Mouse (Mus musculus): ENCODE measurements around the gene Dgkg. TPM values are rescaled to one million over a fixed set of nuclear protein-coding genes. Genes with fewer than 3 reads are reported as not detected.

The Dgkg gene
- polyA plus RNA-seq, 1 experiment from 2014 or later, result 5.5 TPM

GRCm38 (mm10) chr16:22654477-22654835 lies 2.6 kb downstream of the Dgkg start:
- peaks cover 27% of the 10 kb centered on the region for H3K27me3 ChIP-seq (replicated peaks; ENCODE audit: control insufficient read depth, insufficient read depth, low read length)

GRCm38 (mm10) chr16:22653817-22654476 lies 3.1 kb downstream of the Dgkg start:
- Histone ChIP-seq H3K4me3 (ENCODE audit: low read length) (no peak overlapping the region), H3K27me3 (replicated peaks; ENCODE audit: control insufficient read depth, insufficient read depth, low read length) (peaks cover 27% of the 10 kb centered on the region), H3K36me3 (ENCODE audit: control insufficient read depth, insufficient read depth, low read length) (no peaks in the 10 kb centered on the region), H3K4me2 (ENCODE audit: low read depth, low read length) (no peak overlapping the region), H3K9ac (ENCODE audit: low read depth, low read length) (no peak overlapping the region), H3K9me3 (ENCODE audit: control insufficient read depth, low read length) (no peaks in the 10 kb centered on the region), H3K27ac (ENCODE audit: low read length) (no peak overlapping the region), H3K4me1 (ENCODE audit: control insufficient read depth, insufficient read depth, low read length) (peaks cover 11% of the 10 kb centered on the region)
- ATAC-seq, result no peak
- WGBS, result 89% methylated on average over 11 of the region's 11 CpGs

More at GRCm38 (mm10) chr16:22654477-22654835, 2.6 kb downstream of the Dgkg start:
- Histone ChIP-seq H3K4me2 (ENCODE audit: low read depth, low read length) (no peak overlapping the region), H3K9me3 (ENCODE audit: control insufficient read depth, low read length) (no peaks in the 10 kb centered on the region), H3K36me3 (ENCODE audit: control insufficient read depth, insufficient read depth, low read length) (no peaks in the 10 kb centered on the region), H3K27ac (ENCODE audit: low read length) (no peak overlapping the region), H3K9ac (ENCODE audit: low read depth, low read length) (no peak overlapping the region), H3K4me1 (ENCODE audit: control insufficient read depth, insufficient read depth, low read length) (peaks cover 11% of the 10 kb centered on the region), H3K4me3 (ENCODE audit: low read length) (no peak overlapping the region)
- 40% methylated on average over 2 of the region's 2 CpGs for WGBS
- no peak for ATAC-seq

- Histone ChIP-seq H3K9ac (ENCODE audit: low read depth, low read length) (no peak overlapping the region), H3K9me3 (ENCODE audit: control insufficient read depth, low read length) (no peaks in the 10 kb centered on the region), H3K4me3 (ENCODE audit: low read length) (no peak overlapping the region), H3K4me2 (ENCODE audit: low read depth, low read length) (no peak overlapping the region), H3K27me3 (replicated peaks; ENCODE audit: control insufficient read depth, insufficient read depth, low read length) (peaks cover 9% of the 10 kb centered on the region), H3K4me1 (ENCODE audit: control insufficient read depth, insufficient read depth, low read length) (peaks cover 5% of the 10 kb centered on the region), H3K36me3 (ENCODE audit: control insufficient read depth, insufficient read depth, low read length) (no peaks in the 10 kb centered on the region), H3K27ac (ENCODE audit: low read length) (no peak overlapping the region)
- no peak for ATAC-seq
- 65% methylated on average over 3 of the region's 3 CpGs for WGBS
These were observed 5.8 kb downstream of the Dgkg start for GRCm38 (mm10) chr16:22651244-22651643.

- Histone ChIP-seq H3K4me3 (ENCODE audit: low read length) (no peak overlapping the region), H3K27ac (ENCODE audit: low read length) (no peak overlapping the region), H3K9ac (ENCODE audit: low read depth, low read length) (no peak overlapping the region), H3K4me1 (ENCODE audit: control insufficient read depth, insufficient read depth, low read length) (no peaks in the 10 kb centered on the region), H3K4me2 (ENCODE audit: low read depth, low read length) (no peak overlapping the region), H3K27me3 (replicated peaks; ENCODE audit: control insufficient read depth, insufficient read depth, low read length) (no peaks in the 10 kb centered on the region), H3K36me3 (ENCODE audit: control insufficient read depth, insufficient read depth, low read length) (no peaks in the 10 kb centered on the region), H3K9me3 (ENCODE audit: control insufficient read depth, low read length) (no peaks in the 10 kb centered on the region)
- 74% methylated on average over 1 of the region's 1 CpGs for WGBS
- no peak for ATAC-seq
These were observed 11.8 kb downstream of the Dgkg start for GRCm38 (mm10) chr16:22645256-22645655.

- no peak overlapping the region for H3K4me3 ChIP-seq (ENCODE audit: low read length)
- H3K4me2 ChIP-seq (ENCODE audit: low read depth, low read length), result no peak overlapping the region
- 78% methylated on average over 8 of the region's 8 CpGs for WGBS
- no peaks in the 10 kb centered on the region for H3K36me3 ChIP-seq (ENCODE audit: control insufficient read depth, insufficient read depth, low read length)
- ATAC-seq, result no peak
- no peaks in the 10 kb centered on the region for H3K4me1 ChIP-seq (ENCODE audit: control insufficient read depth, insufficient read depth, low read length)
- no peaks in the 10 kb centered on the region for H3K9me3 ChIP-seq (ENCODE audit: control insufficient read depth, low read length)
- H3K27ac ChIP-seq (ENCODE audit: low read length), result no peak overlapping the region
- H3K27me3 ChIP-seq (replicated peaks; ENCODE audit: control insufficient read depth, insufficient read depth, low read length), result no peaks in the 10 kb centered on the region
- no peak overlapping the region for H3K9ac ChIP-seq (ENCODE audit: low read depth, low read length)
These were observed 13.6 kb downstream of the Dgkg start for GRCm38 (mm10) chr16:22643460-22643859.

GRCm38 (mm10) chr16:22642953-22643352 lies 14.1 kb downstream of the Dgkg start:
- Histone ChIP-seq H3K9ac (ENCODE audit: low read depth, low read length) (no peak overlapping the region), H3K9me3 (ENCODE audit: control insufficient read depth, low read length) (no peaks in the 10 kb centered on the region), H3K4me3 (ENCODE audit: low read length) (no peak overlapping the region), H3K27me3 (replicated peaks; ENCODE audit: control insufficient read depth, insufficient read depth, low read length) (no peaks in the 10 kb centered on the region), H3K36me3 (ENCODE audit: control insufficient read depth, insufficient read depth, low read length) (no peaks in the 10 kb centered on the region), H3K27ac (ENCODE audit: low read length) (no peak overlapping the region), H3K4me2 (ENCODE audit: low read depth, low read length) (no peak overlapping the region), H3K4me1 (ENCODE audit: control insufficient read depth, insufficient read depth, low read length) (no peaks in the 10 kb centered on the region)
- 88% methylated on average over 6 of the region's 6 CpGs for WGBS
- no peak for ATAC-seq

- no peak overlapping the region for H3K4me3 ChIP-seq (ENCODE audit: low read length)
- H3K9ac ChIP-seq (ENCODE audit: low read depth, low read length), result no peak overlapping the region
- no peak overlapping the region for H3K4me2 ChIP-seq (ENCODE audit: low read depth, low read length)
- no peaks in the 10 kb centered on the region for H3K9me3 ChIP-seq (ENCODE audit: control insufficient read depth, low read length)
- WGBS, result 77% methylated on average over 4 of the region's 4 CpGs
- no peak for ATAC-seq
- no peak overlapping the region for H3K27ac ChIP-seq (ENCODE audit: low read length)
- H3K27me3 ChIP-seq (replicated peaks; ENCODE audit: control insufficient read depth, insufficient read depth, low read length), result no peaks in the 10 kb centered on the region
- H3K36me3 ChIP-seq (ENCODE audit: control insufficient read depth, insufficient read depth, low read length), result no peaks in the 10 kb centered on the region
- H3K4me1 ChIP-seq (ENCODE audit: control insufficient read depth, insufficient read depth, low read length), result no peaks in the 10 kb centered on the region
These were observed 15.0 kb downstream of the Dgkg start for GRCm38 (mm10) chr16:22642054-22642453.

- 26% methylated on average over 9 of the region's 9 CpGs for WGBS
- Histone ChIP-seq H3K4me3 (ENCODE audit: low read length) (no peak overlapping the region), H3K9ac (ENCODE audit: low read depth, low read length) (no peak overlapping the region), H3K36me3 (ENCODE audit: control insufficient read depth, insufficient read depth, low read length) (no peaks in the 10 kb centered on the region), H3K27ac (ENCODE audit: low read length) (no peak overlapping the region), H3K9me3 (ENCODE audit: control insufficient read depth, low read length) (no peaks in the 10 kb centered on the region), H3K4me2 (ENCODE audit: low read depth, low read length) (no peak overlapping the region), H3K27me3 (replicated peaks; ENCODE audit: control insufficient read depth, insufficient read depth, low read length) (no peaks in the 10 kb centered on the region), H3K4me1 (ENCODE audit: control insufficient read depth, insufficient read depth, low read length) (no peaks in the 10 kb centered on the region)
- no peak for ATAC-seq
These were observed 15.4 kb downstream of the Dgkg start for GRCm38 (mm10) chr16:22641588-22641987.

- 65% methylated on average over 3 of the region's 3 CpGs for WGBS
These were observed 19.7 kb downstream of the Dgkg start for GRCm38 (mm10) chr16:22637311-22637710.

GRCm38 (mm10) chr16:22635706-22636105 lies 21.3 kb downstream of the Dgkg start:
- no peak overlapping the region for H3K4me2 ChIP-seq (ENCODE audit: low read depth, low read length)
- no peak overlapping the region for H3K27ac ChIP-seq (ENCODE audit: low read length)
- H3K9ac ChIP-seq (ENCODE audit: low read depth, low read length), result no peak overlapping the region
- no peak for ATAC-seq
- H3K4me3 ChIP-seq (ENCODE audit: low read length), result no peak overlapping the region
- H3K36me3 ChIP-seq (ENCODE audit: control insufficient read depth, insufficient read depth, low read length), result no peaks in the 10 kb centered on the region
- H3K9me3 ChIP-seq (ENCODE audit: control insufficient read depth, low read length), result no peaks in the 10 kb centered on the region
- 52% methylated on average over 8 of the region's 8 CpGs for WGBS
- no peaks in the 10 kb centered on the region for H3K27me3 ChIP-seq (replicated peaks; ENCODE audit: control insufficient read depth, insufficient read depth, low read length)
- H3K4me1 ChIP-seq (ENCODE audit: control insufficient read depth, insufficient read depth, low read length), result no peaks in the 10 kb centered on the region

More at GRCm38 (mm10) chr16:22637311-22637710, 19.7 kb downstream of the Dgkg start:
- Histone ChIP-seq H3K4me2 (ENCODE audit: low read depth, low read length) (no peak overlapping the region), H3K4me1 (ENCODE audit: control insufficient read depth, insufficient read depth, low read length) (no peaks in the 10 kb centered on the region), H3K4me3 (ENCODE audit: low read length) (no peak overlapping the region), H3K27ac (ENCODE audit: low read length) (no peak overlapping the region), H3K9ac (ENCODE audit: low read depth, low read length) (no peak overlapping the region), H3K36me3 (ENCODE audit: control insufficient read depth, insufficient read depth, low read length) (no peaks in the 10 kb centered on the region), H3K27me3 (replicated peaks; ENCODE audit: control insufficient read depth, insufficient read depth, low read length) (no peaks in the 10 kb centered on the region), H3K9me3 (ENCODE audit: control insufficient read depth, low read length) (no peaks in the 10 kb centered on the region)
- no peak for ATAC-seq

All from intestine, embryonic 16.5 days (tissue).